Mouse (Mus musculus) megakaryocyte-erythroid progenitor cell, adult 5-6 weeks (primary cell): ENCODE measurements around the gene Gm10282. TPM values are rescaled to one million over a fixed set of nuclear protein-coding genes. Genes with fewer than 3 reads are reported as not detected.

Source experiments
- ATAC-seq: replicated peaks from 2 replicates; pipeline ENCODE4 v1.8.0; 2016; ENCODE audit warnings: mild to moderate bottlenecking, inconsistent platforms; ENCODE audit not compliant: severe bottlenecking, poor library complexity, low FRiP score, low TSS enrichment
- total RNA-seq, 2 experiments: library from RNA; stranded (forward) in 1 of 2; stranded (reverse) in 1 of 2; fragments of 200-1000, 215-1000 nt in 1 of 2; fragments of >200 nt in 1 of 2; fragmentation: Nextera tagmentation in 1 of 2; gene quantifications; 2 replicates each; pipeline ENCODE4 v1.2.3; 2014 to 2017

Gene Gm10282
- total RNA-seq, 2 experiments from 2014 or later = 7.4 to 12.5 TPM

DNA sequence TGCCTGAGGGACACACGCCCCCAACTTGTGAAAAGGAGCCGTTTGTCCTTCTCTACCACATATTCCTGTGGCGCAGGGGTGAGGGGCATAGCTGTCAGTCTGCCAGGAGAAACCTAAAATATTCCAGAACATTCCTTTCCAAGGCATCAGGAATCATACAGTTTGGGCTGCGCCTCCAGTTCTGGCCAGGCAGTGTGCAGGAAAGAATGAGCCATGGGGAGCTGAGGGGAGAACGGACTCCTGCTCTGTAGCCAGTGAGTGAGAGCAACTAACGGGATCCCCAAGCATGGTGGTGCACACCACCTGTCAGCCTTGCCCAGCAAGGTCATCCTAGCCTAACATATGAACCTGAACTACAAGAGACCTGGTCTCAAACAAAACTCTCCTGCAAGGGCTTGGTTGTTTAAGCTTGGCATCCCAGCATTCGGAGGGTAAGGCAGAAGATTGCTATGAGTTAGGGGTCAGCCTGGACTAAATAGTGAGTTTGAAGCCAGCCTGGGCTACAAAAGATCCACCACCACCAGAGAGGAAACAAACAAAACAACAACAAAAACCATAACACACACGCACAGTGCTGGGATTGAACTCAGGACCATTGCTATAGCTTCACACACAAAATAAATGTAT lies 2.0 kb downstream of the Gm10282 start:
- ATAC-seq = no peak

DNA sequence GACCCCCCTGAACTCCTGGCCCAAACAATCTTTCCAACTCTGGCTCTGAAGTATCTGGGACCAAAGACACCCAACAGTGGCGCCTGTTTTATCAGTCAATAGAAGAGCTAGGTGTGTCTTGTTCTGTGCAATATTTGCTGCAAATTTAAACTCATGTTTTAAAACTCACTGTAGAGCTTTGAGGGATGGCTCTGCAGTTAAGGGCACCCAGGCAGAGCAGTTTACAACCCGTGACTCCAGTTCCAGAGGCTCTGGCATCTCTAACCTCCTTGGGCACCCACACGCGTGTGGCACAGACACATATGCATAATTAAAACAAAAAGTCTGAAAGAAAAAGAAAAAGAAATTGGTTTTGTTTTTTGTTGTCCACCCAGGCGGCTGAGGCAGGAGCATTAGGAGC lies 3.6 kb downstream of the Gm10282 start:
- no peak for ATAC-seq

DNA sequence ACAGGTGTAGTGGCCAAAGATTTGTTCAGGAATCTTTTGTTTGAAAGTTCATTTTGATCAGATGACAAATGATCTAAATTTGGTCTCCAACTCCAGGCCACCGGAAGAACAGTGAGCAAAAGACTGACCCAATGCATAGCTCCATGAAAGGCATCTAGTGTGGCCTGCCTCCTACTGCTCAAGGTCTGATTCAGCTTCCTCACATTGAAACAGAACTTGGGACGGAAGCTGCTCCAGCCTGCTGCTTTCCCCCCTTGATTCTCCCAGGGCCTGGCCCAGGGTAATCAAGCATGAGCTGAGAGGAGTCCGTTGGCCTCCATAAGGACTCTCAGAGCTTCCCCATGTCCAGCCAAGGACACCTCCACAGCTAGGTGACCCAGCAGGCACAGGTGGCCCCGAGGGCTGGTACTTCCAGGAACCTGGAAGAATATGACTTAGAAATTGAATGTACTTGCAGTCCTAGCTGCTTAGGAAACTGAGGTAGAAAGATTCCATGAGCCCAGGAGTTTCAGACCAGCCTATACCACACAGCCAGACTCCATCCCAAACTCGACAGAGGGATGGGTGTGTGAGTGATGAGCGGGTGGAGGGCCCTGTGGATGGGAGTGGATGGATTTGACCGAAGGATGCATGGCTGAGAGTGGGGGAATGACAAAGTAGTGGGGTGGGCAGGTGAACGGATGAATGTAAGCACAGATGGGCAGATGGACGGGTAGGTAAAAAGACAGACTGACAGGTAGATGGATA lies 4.2 kb downstream of the Gm10282 start:
- ATAC-seq = no peak

DNA sequence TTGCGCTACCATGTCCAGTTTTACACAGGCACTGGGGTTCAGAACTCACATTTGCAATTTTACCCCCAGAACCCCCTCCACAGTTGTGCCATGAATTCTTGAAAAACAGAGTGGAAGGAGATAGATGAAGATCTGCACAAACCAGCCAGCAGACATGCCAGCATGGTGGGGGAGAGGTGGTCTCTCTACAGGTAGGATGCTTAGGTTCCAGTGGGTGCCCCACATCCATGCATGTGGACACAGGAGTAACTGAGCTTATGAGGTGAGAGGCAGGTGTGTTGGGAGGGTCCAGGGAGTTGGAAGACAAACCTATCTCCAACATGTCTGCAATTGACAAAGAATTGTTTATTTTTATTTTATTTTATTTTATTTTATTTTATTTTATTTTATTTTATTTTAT lies 6.1 kb downstream of the Gm10282 start:
- ATAC-seq = no peak

DNA sequence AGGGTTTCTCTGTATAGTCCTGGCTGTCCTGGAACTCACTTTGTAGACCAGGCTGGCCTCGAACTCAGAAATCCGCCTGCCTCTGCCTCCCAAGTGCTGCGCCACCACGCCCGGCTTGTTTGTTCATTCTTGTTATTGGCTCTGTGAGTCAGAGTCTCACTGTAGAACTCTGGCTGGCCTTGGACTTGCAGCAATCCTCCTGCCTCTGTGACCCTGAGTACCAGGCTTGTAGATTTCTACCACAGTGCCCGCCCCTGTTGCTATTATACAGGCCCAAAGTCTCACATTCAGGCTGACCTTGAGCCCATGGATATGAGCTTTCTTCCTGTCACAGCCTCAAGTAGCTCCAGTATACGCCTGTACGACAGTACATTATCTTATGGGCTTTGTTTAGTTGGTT lies 8.5 kb downstream of the Gm10282 start:
- ATAC-seq = no peak

DNA sequence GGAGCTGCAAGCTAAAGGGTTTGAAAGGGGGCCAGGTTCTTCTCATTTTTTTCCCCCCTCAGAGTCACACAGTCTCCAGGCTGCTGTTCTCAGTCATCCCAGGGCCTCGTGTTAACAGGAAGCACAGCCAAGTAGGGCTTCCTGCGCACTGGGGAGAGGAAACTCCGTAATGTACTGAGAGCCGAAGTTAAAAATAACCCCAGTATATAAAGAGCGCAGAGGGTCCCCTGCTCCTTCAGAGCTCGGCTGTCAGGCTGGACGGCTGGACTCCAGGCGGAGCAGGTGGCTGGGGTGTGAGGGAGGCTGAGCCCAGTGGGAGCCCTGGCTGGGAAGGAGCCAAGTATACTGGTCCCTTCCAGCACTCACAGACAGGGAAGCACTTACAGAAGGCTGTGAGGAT lies 9.4 kb downstream of the Gm10282 start:
- ATAC-seq = no peak

DNA sequence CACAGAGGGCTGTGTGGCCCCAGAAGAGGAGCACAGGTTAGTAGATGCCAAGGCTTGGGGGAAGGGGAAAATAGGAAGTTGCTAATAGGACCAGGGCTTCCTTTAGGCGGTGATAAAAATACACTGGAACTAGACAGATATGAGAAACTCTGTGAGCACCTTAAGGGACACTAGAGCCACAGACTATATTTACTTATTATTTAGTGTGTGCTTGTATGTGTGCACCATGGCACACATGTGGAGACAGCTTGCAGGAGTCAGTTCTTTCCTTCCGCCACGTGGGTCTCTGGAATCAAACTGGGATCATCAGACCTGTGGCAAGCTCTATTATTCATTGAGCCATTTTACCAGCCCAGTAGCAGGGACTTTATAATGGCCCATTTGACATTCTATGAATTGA lies 9.9 kb downstream of the Gm10282 start:
- ATAC-seq = no peak

DNA sequence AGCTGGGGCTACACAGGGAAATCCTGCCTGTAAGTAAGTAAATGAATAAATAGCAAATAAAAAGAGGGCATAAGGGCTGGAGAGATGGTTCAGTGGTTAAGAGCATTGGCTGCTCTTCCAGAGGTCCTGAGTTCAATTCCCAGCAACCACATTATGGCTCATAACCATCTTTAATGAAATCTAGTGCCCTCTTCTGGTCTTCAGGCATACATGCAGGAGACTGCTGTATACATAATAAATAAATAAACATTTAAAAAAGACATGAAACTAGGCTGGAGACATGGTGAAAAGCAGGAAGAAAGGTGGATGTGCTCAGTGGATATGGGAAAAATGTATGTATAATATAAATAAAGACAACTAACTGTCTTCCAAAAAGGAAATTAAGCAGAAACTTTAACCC lies 11.8 kb downstream of the Gm10282 start:
- no peak for ATAC-seq

DNA sequence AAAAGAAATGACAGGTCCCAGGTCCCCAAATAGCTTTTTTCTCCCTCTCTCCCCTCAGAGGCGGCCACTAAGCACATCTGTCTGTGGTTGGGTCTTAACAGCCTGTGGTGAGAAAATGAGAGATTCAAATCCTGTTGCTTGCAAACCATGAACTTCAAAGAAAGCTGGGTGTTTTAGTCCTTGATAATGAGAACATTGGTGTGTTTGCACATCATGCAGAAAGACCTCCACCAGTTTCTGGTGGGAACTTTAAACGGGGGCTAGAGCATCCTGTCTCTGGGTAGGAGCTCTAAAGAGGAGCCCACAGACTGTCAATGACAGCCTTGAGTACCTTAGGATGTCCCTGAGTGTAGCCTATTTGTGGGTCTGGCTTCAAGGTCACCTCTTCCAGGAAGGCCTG lies 14.0 kb downstream of the Gm10282 start:
- ATAC-seq = no peak

DNA sequence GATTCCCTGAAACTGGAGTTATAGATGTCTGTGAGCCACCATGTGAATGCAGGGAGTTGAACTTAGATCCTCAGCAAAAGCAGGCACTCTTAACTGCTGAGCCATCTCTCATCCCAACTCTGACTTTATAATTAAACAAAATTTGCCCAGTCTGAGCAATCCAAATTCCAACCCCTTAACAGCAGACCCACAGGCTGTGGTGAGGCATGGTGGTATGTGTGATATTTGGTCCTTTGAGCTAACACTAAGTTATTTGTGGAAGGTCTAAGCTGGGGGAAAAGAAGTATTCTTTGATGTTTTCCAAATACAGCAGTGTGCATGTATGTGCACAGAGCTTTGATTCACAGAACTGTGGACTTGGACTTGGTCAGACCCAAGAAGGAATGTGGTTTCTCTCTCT lies 16.0 kb downstream of the Gm10282 start:
- ATAC-seq = no peak

DNA sequence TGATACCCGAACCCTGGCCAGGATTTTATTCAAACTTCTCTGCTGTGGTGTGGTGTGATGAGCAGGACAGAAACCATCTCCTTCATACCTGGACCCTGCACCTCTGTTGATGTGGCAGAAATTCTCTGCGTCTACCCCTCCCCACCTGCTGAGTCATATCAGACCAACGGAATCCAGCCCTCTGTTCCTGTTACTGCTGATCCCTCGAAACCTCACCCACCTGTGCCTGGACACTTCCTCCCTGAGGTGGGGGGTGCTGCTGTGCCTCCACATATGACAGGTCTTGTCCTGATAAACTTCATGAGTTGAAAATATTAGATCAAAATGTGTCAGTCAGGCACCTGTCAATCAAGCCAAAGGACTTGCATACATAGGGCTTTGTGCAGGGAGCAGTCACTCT lies 19.8 kb downstream of the Gm10282 start:
- peak; percentile 52; the same call in 1 of the 2 replicates for ATAC-seq

DNA sequence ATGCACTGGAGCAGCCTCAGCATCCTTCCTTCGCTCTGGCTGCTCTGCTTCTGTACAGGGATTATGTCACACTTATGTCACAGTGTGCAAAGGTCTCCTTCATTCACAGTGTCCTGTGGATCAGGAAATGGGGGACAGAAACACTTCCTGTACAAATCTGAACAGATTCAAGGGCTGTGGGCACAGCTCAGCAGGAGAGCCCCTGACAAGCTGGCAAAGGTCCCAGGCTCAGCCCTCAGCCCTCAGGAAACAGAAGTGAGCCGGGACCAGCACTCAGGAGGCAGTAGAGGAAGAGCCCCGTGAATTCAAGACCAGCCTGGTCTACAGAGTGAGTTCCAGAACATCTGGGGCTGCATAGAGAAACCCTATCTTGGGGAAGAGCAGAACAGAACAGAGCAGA lies 23.4 kb downstream of the Gm10282 start:
- no peak for ATAC-seq

DNA sequence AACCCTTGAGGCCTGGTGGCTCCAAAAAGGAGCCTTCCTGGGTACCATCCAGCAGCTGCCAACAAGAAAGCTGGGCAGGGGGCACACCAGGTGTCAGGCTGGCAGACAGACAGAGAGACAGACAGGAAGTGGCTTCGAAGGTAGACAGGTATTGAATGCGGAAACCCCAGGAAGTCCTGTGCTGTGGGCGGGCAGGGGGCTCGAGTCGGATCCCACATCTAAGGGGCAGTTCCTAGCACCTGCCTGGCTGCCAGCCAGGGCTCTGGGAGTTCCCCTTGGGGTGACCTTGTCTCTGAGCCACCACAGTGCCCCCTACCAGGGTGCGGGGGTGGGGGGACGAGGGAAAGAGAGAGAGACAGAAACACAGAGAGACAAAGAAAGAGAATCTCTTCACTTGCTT lies 25.9 kb downstream of the Gm10282 start:
- ATAC-seq = no peak

DNA sequence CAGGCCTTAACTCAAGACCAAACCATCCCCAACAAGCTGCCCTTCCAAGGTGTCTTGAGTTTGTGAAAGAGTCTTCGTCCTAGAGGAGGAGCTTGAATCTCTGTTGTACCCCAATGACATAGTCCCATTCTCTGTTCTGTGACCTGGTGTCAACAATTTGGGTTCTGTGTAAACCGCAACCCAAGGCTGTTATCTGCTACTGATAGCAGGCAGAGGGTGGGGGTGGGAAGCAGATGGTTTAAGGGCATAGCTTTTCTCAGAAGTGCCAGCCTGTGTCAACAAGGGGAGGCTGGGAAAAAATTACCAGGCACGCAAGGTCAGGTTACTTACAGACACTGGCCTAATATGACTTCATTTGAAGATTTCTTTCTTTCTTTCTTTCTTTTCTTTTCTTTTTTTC lies 27.8 kb downstream of the Gm10282 start:
- ATAC-seq = peak; percentile 92

DNA sequence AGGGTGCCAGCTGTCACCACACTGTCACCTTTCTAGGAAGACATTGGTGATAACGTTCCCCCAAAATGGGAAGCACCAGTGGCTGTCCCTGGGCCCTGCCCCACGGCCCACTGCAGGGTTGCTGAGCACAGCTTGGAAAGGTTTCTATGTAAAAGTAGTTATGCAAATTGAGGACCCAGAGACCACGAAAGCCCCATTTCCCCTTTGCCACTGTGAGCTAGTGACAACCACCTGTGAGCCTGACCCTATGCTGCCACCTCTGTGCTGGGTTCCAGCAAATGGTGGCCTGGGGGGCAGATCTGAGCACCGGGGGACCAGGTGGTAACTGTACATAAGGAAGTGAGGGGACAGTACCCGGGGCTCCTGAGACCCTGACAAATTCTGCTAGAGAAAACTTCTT lies 31.3 kb downstream of the Gm10282 start:
- ATAC-seq = no peak

DNA sequence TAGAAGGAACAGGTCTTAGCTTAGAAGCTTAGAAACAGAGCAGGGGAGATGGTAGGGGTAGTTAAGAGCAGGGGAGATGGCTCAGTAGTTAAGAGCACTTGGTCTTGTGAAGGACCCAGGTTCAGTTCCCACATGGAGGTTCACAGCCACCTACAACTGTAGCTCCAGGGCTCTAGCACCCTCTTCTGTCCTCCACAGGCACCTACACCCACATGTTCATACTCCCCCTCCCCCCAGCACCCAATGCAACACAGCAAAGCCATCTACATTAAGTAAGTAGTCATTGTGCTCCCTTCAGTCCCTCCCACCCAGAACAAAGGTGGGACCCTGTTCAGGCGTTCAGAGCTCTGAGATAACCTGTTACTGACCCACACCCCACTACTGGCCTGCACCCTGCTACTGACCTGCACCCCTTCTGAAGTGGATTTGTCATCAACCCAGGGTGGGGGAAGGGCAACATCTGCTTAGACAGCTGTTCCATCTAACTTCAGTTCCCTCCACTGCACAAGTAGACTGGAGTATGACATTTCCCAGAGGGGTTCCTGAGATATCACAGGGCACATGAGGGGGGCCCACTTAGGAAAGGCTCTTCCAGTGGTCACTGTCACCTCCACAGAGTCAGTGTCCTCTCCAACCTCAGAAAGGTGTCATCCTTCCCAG lies 31.8 kb downstream of the Gm10282 start:
- no peak for ATAC-seq

DNA sequence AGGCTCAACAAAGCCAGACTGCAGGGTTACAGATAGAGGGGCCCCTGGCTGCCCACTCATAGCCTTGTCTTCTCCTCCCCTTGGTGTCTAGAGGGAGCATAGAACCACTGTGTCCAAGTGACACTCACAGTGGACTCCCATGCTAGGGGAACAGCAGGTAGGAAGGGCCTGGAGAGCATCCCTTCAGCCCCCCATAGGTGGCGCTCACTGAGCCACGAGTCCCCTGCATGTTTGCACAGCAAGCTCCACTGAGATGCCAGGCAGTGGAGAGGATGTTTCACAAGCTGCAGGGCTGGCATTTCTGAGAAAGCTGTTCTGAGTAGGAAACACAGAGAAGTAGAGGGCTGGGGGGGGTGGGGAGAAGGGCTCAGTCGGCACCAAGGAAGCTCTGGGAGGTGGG lies 32.7 kb downstream of the Gm10282 start:
- peak; percentile 42; the same call in 1 of the 2 replicates for ATAC-seq

DNA sequence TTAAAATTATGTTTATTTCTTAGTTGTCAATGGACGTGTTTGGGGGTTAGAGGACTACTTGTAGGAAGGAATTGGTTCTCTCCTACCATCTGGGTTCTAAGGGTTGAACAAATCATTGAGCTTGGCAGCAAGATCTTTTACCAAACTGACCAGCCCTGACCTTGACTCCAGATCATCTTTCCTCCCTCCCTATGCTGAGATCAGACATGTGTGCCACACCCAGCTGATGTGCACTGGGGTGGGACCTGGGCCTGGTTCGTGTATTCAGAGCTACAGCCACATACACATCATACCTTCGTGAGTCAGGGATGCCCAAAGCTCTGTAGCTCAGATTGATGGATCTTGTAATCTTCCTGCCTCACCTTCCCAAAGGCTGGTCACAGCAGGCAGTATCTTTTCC lies 33.4 kb downstream of the Gm10282 start:
- ATAC-seq = no peak

DNA sequence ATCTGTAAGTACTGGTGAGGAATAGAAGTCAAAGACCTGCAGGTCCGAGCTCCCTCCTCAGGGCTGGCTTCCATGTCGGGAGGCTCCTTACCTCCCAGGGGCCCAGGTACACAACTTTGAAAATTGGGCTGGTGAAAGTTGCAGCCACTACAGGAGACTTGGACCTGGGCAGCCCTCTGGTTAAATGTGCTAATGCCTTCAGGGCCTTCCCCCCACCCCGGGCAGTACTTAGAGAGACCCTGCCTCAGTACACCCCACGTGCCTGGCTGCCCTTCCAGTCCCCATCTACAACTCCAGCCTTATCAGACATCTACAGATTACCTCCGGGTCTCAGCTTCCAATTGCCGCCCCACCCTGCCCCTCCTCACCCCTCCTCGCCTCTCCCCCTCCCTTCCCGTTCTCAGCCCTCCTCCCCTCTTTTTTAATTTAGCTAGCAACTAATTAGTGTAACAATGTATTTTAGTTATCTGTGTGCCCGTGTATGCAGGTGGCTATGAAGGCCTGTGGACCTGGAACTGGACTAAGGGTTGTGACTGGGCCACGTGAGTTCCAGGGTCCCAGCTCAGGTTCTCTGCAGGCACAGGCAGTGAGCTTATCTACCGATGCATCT lies 33.9 kb downstream of the Gm10282 start:
- no peak for ATAC-seq

DNA sequence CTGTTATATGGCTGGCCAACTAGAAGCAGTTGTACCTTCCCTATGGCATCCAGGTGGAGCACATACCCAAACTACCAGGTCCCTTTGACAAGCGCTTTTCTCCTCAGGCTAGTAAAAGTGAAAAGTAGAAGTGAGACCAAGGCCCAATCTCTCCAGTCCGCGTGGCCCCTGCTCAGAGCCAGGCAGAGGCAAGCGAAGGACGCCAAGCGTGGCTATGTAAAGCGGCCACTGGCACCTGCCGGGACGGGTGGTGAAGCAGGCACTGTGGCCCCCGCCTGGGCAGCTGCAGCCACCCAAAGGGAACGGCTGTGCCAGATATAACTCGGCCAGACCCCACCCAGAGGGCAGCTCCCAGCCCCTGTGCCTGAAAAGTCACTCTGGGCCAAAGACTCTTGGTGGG lies 34.5 kb downstream of the Gm10282 start:
- ATAC-seq = no peak
